Mouse (Mus musculus) heart, postnatal 25 days (tissue): Measurements from ENCODE around the gene Ggt5. TPM values are rescaled to one million over a fixed set of nuclear protein-coding genes. Genes with fewer than 3 reads are reported as not detected.

Experiments
- DNase-seq: peaks from one replicate; pipeline ENCODE4 v3.0.0; 2022; ENCODE audit warnings: low spot score
- intact Hi-C: fragments of 180-260 bp; cut with DNase I; formaldehyde crosslinking; loops from one replicate; pipeline ENCODE4 v1.15.1; 2025
- total RNA-seq, 2 experiments: library from RNA; stranded (reverse); gene quantifications; 2 replicates each; pipeline ENCODE4 v1.2.3; 2021

Ggt5 gene
- 1 to 10 TPM; 5.3 to 6.9 TPM for total RNA-seq

DNA sequence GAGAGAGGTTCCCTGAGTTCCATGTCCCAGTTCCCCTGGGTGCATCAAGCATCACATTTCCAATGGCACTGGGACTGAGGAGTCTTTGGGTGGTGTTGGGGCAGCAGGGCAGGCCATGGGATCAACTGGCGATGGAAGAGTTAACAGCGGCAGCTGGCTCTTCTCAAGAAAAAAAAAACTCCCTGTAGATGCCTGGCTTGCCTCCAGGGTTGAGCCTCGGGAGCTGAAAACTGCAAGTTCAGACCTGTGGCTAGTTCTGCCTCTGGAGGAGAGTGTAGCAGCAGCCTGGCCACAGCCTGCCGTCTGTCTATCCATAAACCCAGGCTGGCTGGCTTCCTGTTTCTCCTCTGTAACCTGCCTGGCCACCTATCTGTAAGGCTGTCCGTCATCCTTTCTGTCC is at the start of gene Ggt5:
Gene Ggt5, plus strand, starts transcription at position 212 of the 400 bp plus-strand sequence.
- intact Hi-C loops, result loop anchor here (5.0 kb wide), 1 partner anchor 263 kb away; no protein-coding TSS in a partner anchor
- peak; percentile 49 for DNase-seq

GRCm38 (mm10) chr10:75547901-75548300 is 41.2 kb upstream of the Ggt5 start:
- DNase-seq, result no peak

DNA sequence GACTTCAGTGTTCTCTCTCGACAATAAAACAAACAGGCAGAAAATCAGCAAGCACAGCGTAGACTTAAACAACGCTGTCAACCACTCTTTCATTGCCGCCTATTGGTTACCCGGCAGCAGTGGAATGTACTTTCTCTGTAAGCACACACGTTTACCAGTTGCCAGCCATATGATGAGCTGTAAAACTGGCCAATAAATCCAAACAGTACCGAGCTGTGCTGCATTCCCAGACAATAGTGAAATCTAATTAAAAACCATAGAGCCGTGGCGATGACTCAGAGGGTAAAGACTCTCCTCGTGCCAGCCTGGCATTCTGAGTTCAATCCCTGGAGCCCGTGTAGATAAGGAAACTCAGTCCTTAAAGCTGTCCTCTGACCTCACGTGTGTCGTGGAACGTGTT is 40.7 kb upstream of the Ggt5 start:
- intact Hi-C loops, result no loop called here

More at GRCm38 (mm10) chr10:75547901-75548300, 41.2 kb upstream of the Ggt5 start:
- intact Hi-C loops, result no loop called here

GRCm38 (mm10) chr10:75549886-75550285 is 39.3 kb upstream of the Ggt5 start:
- intact Hi-C loops, result no loop called here
- no peak for DNase-seq

More for the DNA sequence above, 40.7 kb upstream of the Ggt5 start:
- no peak for DNase-seq

GRCm38 (mm10) chr10:75551175-75551574 is 38.0 kb upstream of the Ggt5 start:
- DNase-seq, result no peak
- intact Hi-C loops, result no loop called here

GRCm38 (mm10) chr10:75552106-75552505 is 37.0 kb upstream of the Ggt5 start:
- no peak for DNase-seq
- intact Hi-C loops, result no loop called here

DNA sequence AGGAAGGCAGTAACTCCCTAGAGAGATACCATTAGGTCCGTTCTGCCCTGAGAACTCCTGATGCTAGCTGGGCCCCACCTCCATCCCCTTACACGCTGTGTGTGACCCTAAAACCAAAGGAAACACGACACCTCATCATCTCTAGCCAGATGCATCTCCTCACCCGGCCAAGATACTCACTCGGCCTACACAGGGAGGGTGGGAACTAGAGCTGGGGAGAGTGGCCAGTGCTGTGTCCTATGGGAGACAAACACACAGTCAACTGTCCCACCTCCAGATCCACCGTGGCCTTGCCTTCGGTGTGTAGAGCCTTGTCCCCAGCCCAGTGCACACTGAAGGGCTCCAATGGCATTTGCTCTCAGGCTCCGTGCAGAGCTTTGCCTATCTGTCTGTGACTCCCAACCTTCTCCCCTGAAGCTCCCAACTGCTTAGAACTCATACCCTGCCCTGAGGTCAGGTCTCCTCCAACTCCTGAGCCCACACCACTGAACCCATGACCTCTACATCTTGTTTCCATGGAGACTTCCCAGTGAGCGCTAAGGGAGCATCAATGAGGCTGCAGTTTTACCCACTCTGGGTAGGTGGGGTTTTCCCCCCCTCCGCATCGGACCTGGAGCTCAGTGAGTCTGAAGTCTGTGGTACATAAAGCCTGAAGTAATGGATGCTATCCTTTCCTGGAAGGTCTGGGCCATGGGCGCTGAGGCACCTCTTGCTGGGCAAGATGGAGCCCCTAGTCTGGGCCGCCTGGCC is 36.3 kb upstream of the Ggt5 start:
- intact Hi-C loops, result no loop called here
- DNase-seq, result no peak

DNA sequence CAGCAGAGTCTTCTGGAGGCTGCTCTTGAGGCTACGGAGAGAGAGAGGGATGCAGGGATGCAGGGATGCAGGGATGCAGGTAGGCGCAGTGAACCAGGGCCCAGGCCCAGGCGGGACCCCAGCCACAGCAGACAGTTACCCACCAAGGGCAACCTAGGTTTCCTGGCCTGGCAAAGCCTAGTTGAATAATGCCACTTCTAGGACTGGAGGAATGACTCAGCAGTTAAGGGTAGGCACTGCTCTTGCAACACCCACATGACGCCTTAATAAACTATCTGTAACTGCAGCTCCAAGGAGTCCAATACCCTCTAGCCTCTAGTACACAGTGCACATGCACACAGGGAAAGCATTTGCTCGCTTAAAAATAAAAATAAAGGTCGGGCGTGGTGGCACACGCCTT is 35.0 kb upstream of the Ggt5 start:
- intact Hi-C loops, result no loop called here
- no peak for DNase-seq

DNA sequence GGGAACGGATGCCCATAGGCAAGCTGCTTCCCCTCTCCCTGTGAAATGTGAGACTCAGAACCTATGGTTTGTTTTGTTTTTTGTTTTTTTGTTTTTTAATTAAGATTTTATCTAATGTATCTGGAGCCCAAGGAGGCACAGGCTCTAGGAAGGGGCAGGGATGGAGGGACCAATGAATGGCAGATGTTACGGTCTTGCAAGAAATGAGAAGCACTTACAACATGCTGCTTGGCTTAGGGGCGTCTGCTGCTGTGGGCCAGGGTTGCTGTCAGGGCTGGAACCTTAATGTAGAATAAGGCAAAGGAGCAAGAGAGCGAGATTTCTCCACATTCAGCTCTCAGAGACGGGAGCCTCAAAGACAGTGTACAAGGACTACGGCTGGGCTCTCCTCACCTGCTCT is 33.6 kb upstream of the Ggt5 start:
- intact Hi-C loops, result no loop called here
- no peak for DNase-seq

DNA sequence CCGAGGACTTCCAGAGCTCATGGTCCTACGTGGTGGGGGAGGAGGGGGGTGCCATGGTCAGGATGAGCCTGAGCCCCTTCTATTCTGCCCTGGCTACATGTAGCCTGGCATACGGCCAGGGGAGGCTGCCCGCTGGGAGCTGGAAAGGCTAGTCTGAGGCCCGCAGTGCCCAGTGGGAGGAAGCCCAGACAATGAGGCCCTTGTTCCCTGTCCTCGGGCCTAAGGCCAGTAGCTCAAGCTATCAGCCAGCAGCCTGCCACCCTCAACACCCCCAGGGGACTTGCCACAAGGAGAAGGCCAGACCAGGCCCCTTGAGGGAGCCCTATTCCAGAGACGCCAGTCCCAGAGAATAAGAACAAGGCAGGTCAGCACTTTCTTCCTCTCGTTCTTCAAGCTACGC is 33.1 kb upstream of the Ggt5 start:
- intact Hi-C loops, result no loop called here
- DNase-seq, result no peak

DNA sequence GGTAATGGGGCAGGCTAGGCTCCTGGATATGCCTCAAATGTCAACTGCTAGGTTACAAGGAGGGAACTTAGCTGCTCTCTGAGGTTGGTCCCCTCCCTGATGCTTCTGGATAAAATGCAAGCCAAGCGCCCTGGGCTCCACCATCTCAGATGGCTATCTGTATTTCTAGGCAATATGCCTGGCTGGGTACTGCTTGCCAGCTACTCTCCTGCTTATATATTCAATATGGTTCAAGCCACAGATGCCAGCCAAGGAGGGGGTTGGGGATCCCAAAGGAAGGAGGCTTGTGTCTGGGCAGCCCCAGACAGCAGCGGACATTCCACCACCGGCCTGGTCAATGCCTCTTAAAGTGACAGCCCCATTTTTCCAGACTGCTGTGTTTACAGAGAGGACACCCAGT is 30.6 kb upstream of the Ggt5 start:
- no peak for DNase-seq
- intact Hi-C loops, result no loop called here

- no peak for DNase-seq
- intact Hi-C loops, result no loop called here
Observed at GRCm38 (mm10) chr10:75559041-75559675, 30.0 kb upstream of the Ggt5 start.

GRCm38 (mm10) chr10:75559676-75560548 is 29.2 kb upstream of the Ggt5 start, which contains the start of gene Lrrc75b:
Gene Lrrc75b, minus strand, starts transcription at chr10:75560330.
- intact Hi-C loops, result no loop called here
- DNase-seq, result peak; percentile 37

DNA sequence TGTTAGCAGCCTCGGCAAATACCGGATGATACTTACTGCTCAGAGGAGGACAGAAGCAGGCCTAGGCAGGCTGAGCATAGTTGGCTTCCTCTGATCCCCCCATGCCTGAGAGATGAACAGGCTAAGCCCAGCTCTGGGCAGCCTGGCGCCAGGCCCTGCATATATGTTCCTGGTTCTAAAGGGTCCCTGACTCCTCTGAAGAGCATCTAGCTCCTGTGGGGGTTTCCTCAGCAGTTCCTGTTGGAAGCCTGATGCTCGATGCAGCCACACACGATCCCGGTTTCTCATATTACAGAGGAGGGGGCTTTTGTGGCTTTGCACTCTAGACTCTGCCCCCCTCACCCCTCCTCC is 28.6 kb upstream of the Ggt5 start:
- no peak for DNase-seq
- intact Hi-C loops, result no loop called here

- no peak for DNase-seq
- intact Hi-C loops, result no loop called here
Observed at GRCm38 (mm10) chr10:75561071-75561654, 28.0 kb upstream of the Ggt5 start, which contains the start of gene Ggt1. Gene Ggt1, plus strand, starts transcription at chr10:75561604.

GRCm38 (mm10) chr10:75562596-75562995 is 26.5 kb upstream of the Ggt5 start:
- intact Hi-C loops, result no loop called here
- DNase-seq, result no peak

- intact Hi-C loops, result no loop called here
- DNase-seq, result no peak
Observed at GRCm38 (mm10) chr10:75564687-75565265, 24.4 kb upstream of the Ggt5 start.

DNA sequence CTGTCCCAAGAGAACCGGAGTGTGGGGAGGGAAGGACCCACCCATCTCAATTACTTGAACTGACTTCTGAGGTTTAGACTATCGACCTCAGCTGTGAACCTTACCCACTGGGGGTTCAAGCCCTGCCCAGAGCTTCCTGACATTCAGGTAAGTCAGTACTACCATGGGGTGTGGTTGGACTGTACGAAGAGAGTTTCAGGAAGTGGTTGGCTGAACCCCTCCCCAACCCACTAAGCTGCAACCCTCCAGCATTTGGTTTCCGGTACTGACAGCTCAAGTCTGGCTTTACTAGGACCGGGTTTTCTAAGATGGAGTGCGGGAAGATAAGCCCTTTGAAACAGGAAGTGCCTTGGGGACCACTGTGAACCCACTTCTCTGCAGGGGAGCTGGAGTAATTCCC is 23.7 kb upstream of the Ggt5 start:
- DNase-seq, result no peak
- intact Hi-C loops, result no loop called here

DNA sequence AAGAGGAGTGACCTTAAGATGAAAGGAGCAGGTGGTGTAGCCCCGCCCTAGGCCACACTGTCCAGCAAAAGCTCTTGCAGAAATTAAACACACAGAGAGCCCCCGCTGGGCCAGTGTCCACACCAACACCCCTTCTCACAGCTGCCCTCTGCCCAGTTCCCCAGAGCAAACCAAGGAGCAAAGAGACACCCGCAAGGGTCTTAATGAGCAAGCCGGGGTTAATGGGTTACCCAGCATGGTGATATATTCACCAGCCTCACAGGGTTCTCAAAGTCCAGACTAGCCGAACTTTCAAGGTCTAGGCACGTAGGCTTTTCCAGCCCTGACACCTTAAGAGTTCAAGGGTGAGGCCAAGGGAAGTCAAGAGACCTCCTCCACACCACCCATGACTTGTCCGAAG is 23.2 kb upstream of the Ggt5 start:
- no peak for DNase-seq
- intact Hi-C loops, result no loop called here

GRCm38 (mm10) chr10:75566321-75566720 is 22.8 kb upstream of the Ggt5 start:
- no peak for DNase-seq
- intact Hi-C loops, result no loop called here
